Mouse (Mus musculus) neural tube, embryonic 11.5 days (tissue): ENCODE data around the gene Gpt2. TPM values are rescaled to one million over a fixed set of nuclear protein-coding genes. Genes with fewer than 3 reads are reported as not detected.

Source experiments
- ATAC-seq: fragments of 200-750 bp; cut with Nextera tagmentation; 2 replicates; pipeline ENCODE4 v1.8.0; 2017; ENCODE audit warnings: moderate number of reproducible peaks, mild to moderate bottlenecking, moderate TSS enrichment, moderate library complexity; ENCODE audit not compliant: insufficient read depth, low FRiP score, low TSS enrichment
- DNase-seq: peaks from one replicate; pipeline ENCODE4 v3.0.0-alpha.2; 2015; ENCODE audit warnings: low spot score
- H3K27ac ChIP-seq: fragments of 300-500 bp; sonication (generic); 2 replicates; pipeline ENCODE4 v1.5.1; 2014; ENCODE audit warnings: low read depth, mild to moderate bottlenecking, low read length
- H3K27me3 ChIP-seq: fragments of 300-500 bp; sonication (generic); 2 replicates; pipeline ENCODE4 v1.6.1; 2014; ENCODE audit warnings: mild to moderate bottlenecking, low read length, mixed read lengths; ENCODE audit not compliant: control insufficient read depth, insufficient read depth
- H3K36me3 ChIP-seq: fragments of 300-500 bp; sonication (generic); 2 replicates; pipeline ENCODE4 v1.6.1; 2014; ENCODE audit warnings: mild to moderate bottlenecking, low read length, moderate library complexity, mixed read lengths; ENCODE audit not compliant: control insufficient read depth, insufficient read depth
- H3K4me1 ChIP-seq: fragments of 300-500 bp; sonication (generic); 2 replicates; pipeline ENCODE4 v1.6.1; 2014; ENCODE audit warnings: low read length, mixed read lengths; ENCODE audit not compliant: control insufficient read depth, insufficient read depth
- H3K4me2 ChIP-seq: fragments of 300-500 bp; sonication (generic); 2 replicates; pipeline ENCODE4 v1.6.1; 2014; ENCODE audit warnings: low read depth, mild to moderate bottlenecking, moderate library complexity
- H3K4me3 ChIP-seq: fragments of 300-500 bp; sonication (generic); 2 replicates; pipeline ENCODE4 v1.5.1; 2014; ENCODE audit warnings: low read depth, low read length
- H3K9ac ChIP-seq: fragments of 300-500 bp; sonication (generic); 2 replicates; pipeline ENCODE4 v1.6.1; 2014; ENCODE audit warnings: mild to moderate bottlenecking, low read length
- H3K9me3 ChIP-seq: fragments of 300-500 bp; sonication (generic); 2 replicates; pipeline ENCODE4 v1.6.1; 2016; ENCODE audit warnings: low read length; ENCODE audit not compliant: control insufficient read depth
- WGBS: fragments of 180-500 bp; shearing (Covaris S2); extraction: QIAGEN DNeasy Blood & Tissue Kit; methylation state at CpG from one replicate; pipeline ENCODE4 v1.1.7; 2014; 5-methylcytosine and 5-hydroxymethylcytosine counted together
- polyA plus RNA-seq: library from polyadenylated mRNA; unstranded; fragments of >200 nt; fragmentation: Nextera tagmentation; extraction: Ambion mirVana; gene quantifications from 2 replicates; pipeline ENCODE4 v1.2.1, GENCODE M21; 2014

Gene Gpt2
- polyA plus RNA-seq, 1 experiment from 2014 or later: 42.9 TPM

DNA sequence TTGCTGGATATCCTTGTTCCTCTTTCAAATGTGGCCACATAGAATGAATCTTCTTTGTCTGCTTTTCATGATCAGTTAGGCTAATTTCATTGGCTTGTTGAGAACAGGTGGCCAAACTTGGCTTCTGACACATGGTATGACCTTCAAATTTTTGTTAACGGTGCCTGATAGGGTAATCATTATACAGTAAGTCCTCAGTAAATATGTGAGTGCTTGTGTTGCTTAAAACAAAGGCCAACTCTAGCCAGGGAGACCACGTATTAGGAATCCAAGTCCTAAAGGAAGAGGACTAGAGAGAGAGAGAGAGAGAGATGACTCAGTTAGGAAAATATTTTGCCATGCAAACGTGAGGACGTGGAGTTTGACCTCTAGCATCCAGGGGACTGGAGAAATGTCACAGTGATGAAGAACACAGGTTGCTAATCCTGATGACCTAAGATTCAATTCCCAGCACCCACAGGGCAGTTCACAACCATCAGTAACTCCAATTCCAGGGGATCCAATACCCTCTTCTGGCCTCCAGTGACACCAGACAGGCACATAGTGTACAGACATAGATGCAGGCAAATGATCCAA is 15.3 kb upstream of the Gpt2 start:
- H3K4me3 ChIP-seq: no peak overlapping the region
- no peaks in the 10 kb centered on the region for H3K27me3 ChIP-seq
- WGBS: 71% methylated on average over 4 of the region's 4 CpGs
- no peak overlapping the region for H3K27ac ChIP-seq
- H3K4me1 ChIP-seq: no peaks in the 10 kb centered on the region
- ATAC-seq (no peak), DNase-seq (no peak)
- H3K9me3 ChIP-seq: no peaks in the 10 kb centered on the region
- no peak overlapping the region for H3K4me2 ChIP-seq
- no peaks in the 10 kb centered on the region for H3K36me3 ChIP-seq
- no peak overlapping the region for H3K9ac ChIP-seq

DNA sequence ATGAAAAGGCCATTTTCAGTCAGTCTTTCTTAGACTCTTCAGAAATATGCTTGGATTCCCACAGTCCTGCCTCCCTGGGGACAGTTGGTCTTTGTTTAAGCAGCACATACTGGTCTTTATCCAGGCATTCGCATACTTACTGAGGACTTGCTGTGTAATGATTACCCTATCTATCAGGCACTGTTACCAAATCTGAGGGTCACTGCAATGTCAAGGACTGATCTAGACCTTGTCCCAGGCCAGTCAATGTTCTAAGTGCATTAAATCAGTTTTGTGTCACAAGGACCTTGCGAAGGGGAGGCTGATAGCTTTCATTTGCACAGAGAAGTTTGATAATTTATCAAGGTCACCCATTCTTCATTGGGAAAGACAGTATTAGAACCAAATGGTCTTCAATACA is 14.0 kb upstream of the Gpt2 start:
- Histone ChIP-seq H3K9me3 (no peaks in the 10 kb centered on the region), H3K27ac (no peak overlapping the region), H3K4me3 (no peak overlapping the region), H3K4me2 (no peak overlapping the region), H3K27me3 (no peaks in the 10 kb centered on the region), H3K9ac (no peak overlapping the region), H3K4me1 (no peaks in the 10 kb centered on the region), H3K36me3 (no peaks in the 10 kb centered on the region)
- ATAC-seq (no peak), DNase-seq (no peak)
- WGBS: 88% methylated on average over 2 of the region's 2 CpGs

DNA sequence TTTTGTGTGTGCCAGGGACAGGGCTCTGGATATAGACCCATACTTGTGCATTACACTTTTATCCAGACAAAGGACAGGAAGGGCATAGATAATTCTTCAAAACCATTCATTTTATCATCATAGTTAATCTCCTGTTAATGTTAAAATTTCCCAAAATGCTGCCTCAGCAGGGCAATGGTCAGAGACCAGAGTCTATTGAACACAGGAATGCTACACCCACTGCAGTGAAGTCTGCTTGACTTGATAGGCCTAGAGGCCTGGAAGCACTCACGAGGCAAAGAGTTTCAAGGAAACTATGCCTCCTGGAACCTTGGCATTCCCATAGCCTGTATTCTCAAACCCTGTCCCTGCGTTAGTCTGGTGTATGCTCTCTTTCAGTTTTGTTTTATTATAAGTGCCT is 12.7 kb upstream of the Gpt2 start:
- no peak for ATAC-seq
- Histone ChIP-seq H3K4me2 (no peak overlapping the region), H3K9ac (no peak overlapping the region), H3K4me1 (no peaks in the 10 kb centered on the region), H3K4me3 (no peak overlapping the region), H3K36me3 (no peaks in the 10 kb centered on the region), H3K27me3 (no peaks in the 10 kb centered on the region), H3K27ac (no peak overlapping the region), H3K9me3 (no peaks in the 10 kb centered on the region)
- WGBS: 92% methylated on average over 2 of the region's 2 CpGs
- no peak for DNase-seq

GRCm38 (mm10) chr8:85481900-85482299 is 10.5 kb upstream of the Gpt2 start:
- Histone ChIP-seq H3K27me3 (no peaks in the 10 kb centered on the region), H3K9ac (no peak overlapping the region), H3K4me2 (no peak overlapping the region), H3K9me3 (no peaks in the 10 kb centered on the region), H3K36me3 (no peaks in the 10 kb centered on the region), H3K4me1 (no peaks in the 10 kb centered on the region), H3K4me3 (no peak overlapping the region), H3K27ac (no peak overlapping the region)
- DNase-seq: no peak
- ATAC-seq: no peak
- WGBS: 35% methylated on average over 10 of the region's 10 CpGs

DNA sequence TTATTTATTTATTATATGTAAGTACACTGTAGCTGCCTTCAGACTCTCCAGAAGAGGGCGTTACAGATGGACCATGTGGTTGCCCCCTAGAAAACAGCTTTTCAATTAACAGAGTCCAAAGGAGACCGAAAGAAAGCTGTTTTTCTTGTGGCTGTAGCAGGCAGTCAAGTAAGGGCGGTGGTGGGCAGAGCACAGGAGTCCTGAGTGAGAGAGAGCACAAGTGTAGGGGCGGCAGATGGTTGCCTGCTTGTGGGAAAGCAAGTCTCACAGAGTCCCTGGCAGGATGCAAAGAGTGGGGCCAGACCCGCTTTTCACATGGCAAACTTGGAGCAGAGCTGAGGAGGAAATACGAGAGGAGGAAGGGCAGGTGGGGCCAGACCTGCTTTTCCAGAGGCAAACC is 9.9 kb upstream of the Gpt2 start:
- WGBS: 70% methylated on average over 6 of the region's 6 CpGs
- H3K27me3 ChIP-seq: no peaks in the 10 kb centered on the region
- H3K4me3 ChIP-seq: no peak overlapping the region
- H3K9ac ChIP-seq: no peak overlapping the region
- H3K36me3 ChIP-seq: no peaks in the 10 kb centered on the region
- no peak overlapping the region for H3K27ac ChIP-seq
- no peak overlapping the region for H3K4me2 ChIP-seq
- DNase-seq: no peak
- ATAC-seq: no peak
- H3K9me3 ChIP-seq: no peaks in the 10 kb centered on the region
- H3K4me1 ChIP-seq: no peaks in the 10 kb centered on the region

DNA sequence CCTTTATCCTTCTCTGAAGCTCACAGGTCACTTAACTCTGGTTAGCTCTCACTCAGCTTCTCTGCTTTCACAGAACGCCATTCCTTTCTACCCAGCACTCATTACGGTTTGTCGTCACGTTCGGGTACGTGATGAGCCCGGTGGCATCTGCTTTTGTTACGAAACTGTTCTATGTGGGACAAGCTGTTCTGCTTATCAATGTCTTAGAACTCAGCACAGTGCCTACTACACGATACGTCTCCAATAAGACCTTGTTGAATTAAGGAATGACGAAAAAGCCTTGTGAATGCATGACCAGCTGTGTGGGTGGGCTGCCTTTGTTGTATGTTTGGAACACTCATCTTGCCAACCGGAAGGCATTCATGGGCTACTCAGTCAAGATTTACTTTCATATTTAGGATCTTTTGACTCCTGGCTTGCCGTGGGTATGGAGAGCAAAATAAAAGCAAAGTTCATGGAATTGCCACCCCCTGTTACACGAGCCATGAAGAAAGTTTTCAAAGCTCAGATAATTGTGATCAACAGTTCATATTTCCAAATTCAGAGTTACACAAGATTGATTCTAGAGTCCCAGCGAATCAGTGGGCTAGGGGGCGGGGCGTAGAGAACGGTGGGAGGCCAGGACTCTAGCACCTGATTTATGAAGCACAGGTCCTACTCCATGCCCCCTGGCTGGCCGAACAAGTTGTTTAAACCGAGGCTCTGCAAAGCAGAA is 4.3 kb upstream of the Gpt2 start:
- no peaks in the 10 kb centered on the region for H3K27me3 ChIP-seq
- no peak overlapping the region for H3K4me2 ChIP-seq
- H3K4me3 ChIP-seq: no peak overlapping the region
- no peaks in the 10 kb centered on the region for H3K36me3 ChIP-seq
- no peaks in the 10 kb centered on the region for H3K4me1 ChIP-seq
- WGBS: 78% methylated on average over 20 of the region's 20 CpGs
- no peak for DNase-seq
- H3K27ac ChIP-seq: no peak overlapping the region
- no peaks in the 10 kb centered on the region for H3K9me3 ChIP-seq
- no peak for ATAC-seq
- H3K9ac ChIP-seq: no peak overlapping the region

DNA sequence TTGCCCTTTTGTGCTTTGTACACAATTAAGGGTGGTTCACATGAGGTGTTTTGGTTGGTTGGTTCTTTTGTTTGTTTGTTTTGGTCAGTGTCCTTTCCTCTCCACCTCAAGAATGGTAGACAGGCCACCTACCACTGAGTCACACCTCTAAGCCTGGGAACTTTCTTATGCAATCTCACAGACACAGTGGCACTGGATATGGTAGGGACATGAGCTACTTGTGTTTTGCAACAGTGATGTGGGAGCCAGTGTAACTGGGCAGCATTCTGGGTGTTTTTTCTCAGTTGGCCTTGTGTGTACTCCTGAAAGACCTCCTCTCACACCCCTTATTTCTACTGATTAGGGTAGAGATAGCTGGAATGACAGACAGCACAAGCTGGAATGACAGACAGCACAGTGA is 3.7 kb upstream of the Gpt2 start:
- no peaks in the 10 kb centered on the region for H3K9me3 ChIP-seq
- H3K4me1 ChIP-seq: no peaks in the 10 kb centered on the region
- no peak for DNase-seq
- no peak overlapping the region for H3K27ac ChIP-seq
- no peak for ATAC-seq
- H3K36me3 ChIP-seq: no peaks in the 10 kb centered on the region
- no peaks in the 10 kb centered on the region for H3K27me3 ChIP-seq
- H3K9ac ChIP-seq: no peak overlapping the region
- no peak overlapping the region for H3K4me2 ChIP-seq
- no peak overlapping the region for H3K4me3 ChIP-seq

GRCm38 (mm10) chr8:85489546-85489945 is 2.8 kb upstream of the Gpt2 start:
- Histone ChIP-seq H3K27ac (no peak overlapping the region), H3K4me2 (no peak overlapping the region), H3K4me3 (no peak overlapping the region), H3K9ac (no peak overlapping the region), H3K36me3 (no peaks in the 10 kb centered on the region), H3K27me3 (no peaks in the 10 kb centered on the region), H3K4me1 (no peaks in the 10 kb centered on the region), H3K9me3 (no peaks in the 10 kb centered on the region)
- 95% methylated on average over 8 of the region's 8 CpGs for WGBS
- DNase-seq (no peak), ATAC-seq (no peak)
